Mouse (Mus musculus): ENCODE results near the gene Crebrf.

GRCm38 (mm10) chr17:26717868-26718267, 2.4 kb downstream of the Crebrf start:
- no peak for TF ChIP-seq CTCF (conservative IDR thresholded peaks at IDR 0.05; ENCODE audit: insufficient read depth, insufficient read length, low read depth, low read length)
- no peak for TF ChIP-seq POLR2A (IDR thresholded peaks at IDR 0.05; ENCODE audit: low read depth, low read length)
